Mouse (Mus musculus): ENCODE measurements around the gene Dscaml1. TPM values are rescaled to one million over a fixed set of nuclear protein-coding genes. Genes with fewer than 3 reads are reported as not detected.

Gene Dscaml1
- total RNA-seq, 2 experiments from 2014 or later = not detected

- no peak for ATAC-seq (replicated peaks; ENCODE audit: low FRiP score, poor library complexity, severe bottlenecking)
Measured at GRCm38 (mm10) chr9:45500071-45500595, 73.7 kb downstream of the Dscaml1 start.

- no peak for ATAC-seq (replicated peaks; ENCODE audit: low FRiP score, poor library complexity, severe bottlenecking)
Measured at GRCm38 (mm10) chr9:45501295-45501927, 75.0 kb downstream of the Dscaml1 start.

- no peak for ATAC-seq (replicated peaks; ENCODE audit: low FRiP score, poor library complexity, severe bottlenecking)
Measured at GRCm38 (mm10) chr9:45501963-45502641, 75.7 kb downstream of the Dscaml1 start.

GRCm38 (mm10) chr9:45504977-45505376, 78.5 kb downstream of the Dscaml1 start:
- no peak for ATAC-seq (replicated peaks; ENCODE audit: low FRiP score, poor library complexity, severe bottlenecking)

- ATAC-seq (replicated peaks; ENCODE audit: low FRiP score, poor library complexity, severe bottlenecking) = no peak
Measured at GRCm38 (mm10) chr9:45505487-45505939, 79.1 kb downstream of the Dscaml1 start.

GRCm38 (mm10) chr9:45507482-45507881, 81.1 kb downstream of the Dscaml1 start:
- ATAC-seq (replicated peaks; ENCODE audit: low FRiP score, poor library complexity, severe bottlenecking) = no peak

- no peak for ATAC-seq (replicated peaks; ENCODE audit: low FRiP score, poor library complexity, severe bottlenecking)
Measured at GRCm38 (mm10) chr9:45510806-45511546, 84.5 kb downstream of the Dscaml1 start.

- no peak for ATAC-seq (replicated peaks; ENCODE audit: low FRiP score, poor library complexity, severe bottlenecking)
Measured at GRCm38 (mm10) chr9:45517993-45518705, 91.7 kb downstream of the Dscaml1 start.

- no peak for ATAC-seq (replicated peaks; ENCODE audit: low FRiP score, poor library complexity, severe bottlenecking)
Measured at GRCm38 (mm10) chr9:45519841-45520240, 93.4 kb downstream of the Dscaml1 start.

GRCm38 (mm10) chr9:45522866-45523265, 96.4 kb downstream of the Dscaml1 start:
- ATAC-seq (replicated peaks; ENCODE audit: low FRiP score, poor library complexity, severe bottlenecking) = no peak

- no peak for ATAC-seq (replicated peaks; ENCODE audit: low FRiP score, poor library complexity, severe bottlenecking)
Measured at GRCm38 (mm10) chr9:45524505-45524904, 98.1 kb downstream of the Dscaml1 start.

GRCm38 (mm10) chr9:45533253-45533652, 106.8 kb downstream of the Dscaml1 start:
- ATAC-seq (replicated peaks; ENCODE audit: low FRiP score, poor library complexity, severe bottlenecking) = no peak

- no peak for ATAC-seq (replicated peaks; ENCODE audit: low FRiP score, poor library complexity, severe bottlenecking)
Measured at GRCm38 (mm10) chr9:45534472-45534988, 108.1 kb downstream of the Dscaml1 start.

GRCm38 (mm10) chr9:45537649-45538048, 111.2 kb downstream of the Dscaml1 start:
- no peak for ATAC-seq (replicated peaks; ENCODE audit: low FRiP score, poor library complexity, severe bottlenecking)

GRCm38 (mm10) chr9:45539265-45540044, 113.0 kb downstream of the Dscaml1 start:
- no peak for ATAC-seq (replicated peaks; ENCODE audit: low FRiP score, poor library complexity, severe bottlenecking)

GRCm38 (mm10) chr9:45546024-45546638, 119.7 kb downstream of the Dscaml1 start:
- no peak for ATAC-seq (replicated peaks; ENCODE audit: low FRiP score, poor library complexity, severe bottlenecking)

- no peak for ATAC-seq (replicated peaks; ENCODE audit: low FRiP score, poor library complexity, severe bottlenecking)
Measured at GRCm38 (mm10) chr9:45546902-45547578, 120.6 kb downstream of the Dscaml1 start.

GRCm38 (mm10) chr9:45549796-45550195, 123.4 kb downstream of the Dscaml1 start:
- no peak for ATAC-seq (replicated peaks; ENCODE audit: low FRiP score, poor library complexity, severe bottlenecking)
